Mouse (Mus musculus): ENCODE measurements around the gene Etv4.

Gene Etv4

GRCm38 (mm10) chr11:101719986-101720520, 65.1 kb downstream of the Etv4 start:
- no peak for DNase-seq (ENCODE audit: low read depth, low spot score)
